Mouse (Mus musculus) embryonic facial prominence, embryonic 14.5 days (tissue): ENCODE data around the gene Rab2b. TPM values are rescaled to one million over a fixed set of nuclear protein-coding genes. Genes with fewer than 3 reads are reported as not detected.

ENCODE experiments used
- polyA plus RNA-seq: library from polyadenylated mRNA; unstranded; fragments of >200 nt; fragmentation: Nextera tagmentation; extraction: Ambion mirVana; gene quantifications from 2 replicates; pipeline ENCODE4 v1.2.1, GENCODE M21; 2014

Gene Rab2b
- polyA plus RNA-seq, 1 experiment from 2014 or later = 17.3 TPM

Other genes with a start within 250 kb of the Rab2b start
- not detected in 2 replicates for gene Olfr221, start 237.1 kb downstream of the Rab2b start, polyA plus RNA-seq
- 498 and 515 TPM in 2 replicates for gene Hnrnpc, start 175.5 kb downstream of the Rab2b start, polyA plus RNA-seq
- gene Rpgrip1, start 168.8 kb downstream of the Rab2b start, polyA plus RNA-seq = 46.7 and 47.0 TPM in 2 replicates
- gene Supt16, start 82.1 kb downstream of the Rab2b start, polyA plus RNA-seq = 48.7 and 60.0 TPM in 2 replicates
- 35.5 and 42.9 TPM in 2 replicates for gene Chd8, start 21.8 kb downstream of the Rab2b start, polyA plus RNA-seq
- gene Tox4, start 399 bp downstream of the Rab2b start, polyA plus RNA-seq = 36.9 and 38.5 TPM in 2 replicates
- gene Mettl3, start 25.6 kb upstream of the Rab2b start, polyA plus RNA-seq = 27.0 and 36.8 TPM in 2 replicates
- gene Sall2, start 49.2 kb upstream of the Rab2b start, polyA plus RNA-seq = 18.1 and 19.4 TPM in 2 replicates
- gene Olfr1513, start 76.9 kb upstream of the Rab2b start, polyA plus RNA-seq = 0.14 and 0.18 TPM in 2 replicates
- 0.10 TPM in 1 of 2 replicates, not detected in the other for gene Olfr1512, start 99.6 kb upstream of the Rab2b start, polyA plus RNA-seq
- not detected in 2 replicates for gene Olfr1511, start 117.8 kb upstream of the Rab2b start, polyA plus RNA-seq
- not detected in 2 replicates for gene Olfr1510, start 134.8 kb upstream of the Rab2b start, polyA plus RNA-seq
- not detected in 2 replicates for gene Olfr1509, start 163.4 kb upstream of the Rab2b start, polyA plus RNA-seq
- gene Olfr1508, start 187.9 kb upstream of the Rab2b start, polyA plus RNA-seq = not detected in 2 replicates
- 0.25 TPM in 1 of 2 replicates, not detected in the other for gene Olfr1507, start 216.2 kb upstream of the Rab2b start, polyA plus RNA-seq